Mouse (Mus musculus) erythroblast, embryonic 14.5 days (primary cell): ENCODE measurements around the gene Thrap3. TPM values are rescaled to one million over a fixed set of nuclear protein-coding genes. Genes with fewer than 3 reads are reported as not detected.
A peak's percentile ranks its signal among the peaks of the same experiment; 100 is the strongest.

Experiments used
- H3K27me3 ChIP-seq: 2 replicates; pipeline ENCODE4 v1.6.1; 2012; ENCODE audit warnings: inconsistent platforms; ENCODE audit not compliant: control insufficient read depth
- H3K36me3 ChIP-seq: 2 replicates; pipeline ENCODE4 v1.6.1; 2012; ENCODE audit warnings: mild to moderate bottlenecking, inconsistent platforms; ENCODE audit not compliant: control insufficient read depth
- H3K4me1 ChIP-seq: 2 replicates; pipeline ENCODE4 v1.6.1; 2012; ENCODE audit warnings: inconsistent platforms; ENCODE audit not compliant: control insufficient read depth
- H3K4me3 ChIP-seq: replicated peaks from 2 replicates; pipeline ENCODE3; 2012; ENCODE audit warnings: moderate library complexity, mild to moderate bottlenecking, inconsistent platforms
- H3K9me3 ChIP-seq: 2 replicates; pipeline ENCODE4 v1.6.1; 2012; ENCODE audit warnings: low read length, inconsistent platforms, mixed read lengths; ENCODE audit not compliant: control insufficient read depth
- GATA1 ChIP-seq: IDR thresholded peaks from 2 replicates; pipeline ENCODE4 v1.6.1; 2012; ENCODE audit warnings: low read length, inconsistent platforms, mixed read lengths
- TAL1 ChIP-seq: IDR thresholded peaks from 3 replicates; pipeline ENCODE4 v1.6.1; 2012; ENCODE audit warnings: low read length, inconsistent platforms, mixed read lengths
- polyA plus RNA-seq: library from polyadenylated mRNA; stranded (reverse); fragments of >175 nt; gene quantifications from 2 replicates; pipeline ENCODE4 v1.2.3, GENCODE M21; 2012

The Thrap3 gene
- polyA plus RNA-seq, 1 experiment: 12.8 TPM

- H3K4me1 ChIP-seq: peaks cover 66% of the 10 kb centered on the region
- peak overlapping the region; percentile 94 for H3K4me3 ChIP-seq
- no peaks in the 10 kb centered on the region for H3K9me3 ChIP-seq
- H3K36me3 ChIP-seq: peaks cover 33% of the 10 kb centered on the region
- TF ChIP-seq GATA1 (no peak), TAL1 (no peak)
- H3K27me3 ChIP-seq: no peaks in the 10 kb centered on the region
Measured at GRCm38 (mm10) chr4:126201514-126202302, 852 bp downstream of the Thrap3 start.

DNA sequence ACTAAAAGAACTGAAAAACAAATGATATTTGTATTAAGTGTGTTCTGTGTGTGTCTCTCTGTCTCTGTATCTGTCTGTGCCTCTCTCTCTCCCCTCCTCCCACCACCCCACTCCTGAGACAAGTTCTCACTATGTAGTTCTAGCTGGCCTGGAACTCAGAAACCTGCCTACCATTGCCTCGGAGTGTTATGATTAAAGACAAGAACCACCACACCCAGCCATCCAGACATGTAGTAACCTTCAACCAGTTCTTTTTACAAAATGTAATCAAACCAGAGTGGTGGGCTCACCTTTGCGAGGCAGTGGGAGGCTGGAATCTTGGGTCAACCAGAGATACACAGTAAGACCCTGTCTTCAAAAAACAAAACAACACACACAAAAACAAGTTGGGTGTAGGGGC is 1.9 kb downstream of the Thrap3 start:
- peak overlapping the region; percentile 94 for H3K4me3 ChIP-seq
- H3K4me1 ChIP-seq: peaks cover 61% of the 10 kb centered on the region
- no peaks in the 10 kb centered on the region for H3K27me3 ChIP-seq
- peaks cover 42% of the 10 kb centered on the region for H3K36me3 ChIP-seq
- TF ChIP-seq GATA1: no peak
- TF ChIP-seq TAL1: no peak
- no peaks in the 10 kb centered on the region for H3K9me3 ChIP-seq

- peaks cover 46% of the 10 kb centered on the region for H3K36me3 ChIP-seq
- no peaks in the 10 kb centered on the region for H3K9me3 ChIP-seq
- no peak for TF ChIP-seq GATA1
- TF ChIP-seq TAL1: no peak
- no peaks in the 10 kb centered on the region for H3K27me3 ChIP-seq
- peaks cover 54% of the 10 kb centered on the region for H3K4me1 ChIP-seq
- H3K4me3 ChIP-seq: peak overlapping the region; percentile 94
Measured at GRCm38 (mm10) chr4:126200036-126200435, 2.5 kb downstream of the Thrap3 start.

- H3K36me3 ChIP-seq: peaks cover 51% of the 10 kb centered on the region
Measured at GRCm38 (mm10) chr4:126199556-126199955, 3.0 kb downstream of the Thrap3 start.

DNA sequence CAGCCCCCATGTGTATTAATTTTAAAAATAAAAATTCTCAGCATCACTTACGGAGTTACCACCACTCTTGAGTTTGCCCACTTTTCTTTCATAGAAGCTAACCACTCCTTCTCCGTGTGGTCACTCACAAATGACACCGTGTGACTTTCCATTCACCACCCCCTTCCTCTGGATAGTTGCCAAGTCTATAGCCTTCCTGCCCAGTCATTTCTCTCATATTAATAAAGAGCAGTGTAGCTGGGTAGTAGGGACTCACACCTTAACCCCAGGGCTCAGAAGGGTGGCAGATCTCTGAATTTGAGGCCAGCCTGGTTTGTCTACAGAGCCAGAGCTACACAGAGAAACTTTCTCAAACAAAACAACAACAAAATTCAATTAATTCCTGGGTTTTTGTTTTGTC is 5.1 kb downstream of the Thrap3 start:
- Histone ChIP-seq H3K36me3 (peaks cover 72% of the 10 kb centered on the region), H3K4me3 (no peak overlapping the region), H3K4me1 (peaks cover 33% of the 10 kb centered on the region), H3K27me3 (no peaks in the 10 kb centered on the region), H3K9me3 (no peaks in the 10 kb centered on the region)
- no peak for TF ChIP-seq GATA1
- no peak for TF ChIP-seq TAL1

More at GRCm38 (mm10) chr4:126199556-126199955, 3.0 kb downstream of the Thrap3 start:
- H3K27me3 ChIP-seq: no peaks in the 10 kb centered on the region
- peaks cover 50% of the 10 kb centered on the region for H3K4me1 ChIP-seq
- TF ChIP-seq GATA1 (no peak), TAL1 (no peak)
- no peaks in the 10 kb centered on the region for H3K9me3 ChIP-seq
- peak overlapping the region; percentile 94 for H3K4me3 ChIP-seq

DNA sequence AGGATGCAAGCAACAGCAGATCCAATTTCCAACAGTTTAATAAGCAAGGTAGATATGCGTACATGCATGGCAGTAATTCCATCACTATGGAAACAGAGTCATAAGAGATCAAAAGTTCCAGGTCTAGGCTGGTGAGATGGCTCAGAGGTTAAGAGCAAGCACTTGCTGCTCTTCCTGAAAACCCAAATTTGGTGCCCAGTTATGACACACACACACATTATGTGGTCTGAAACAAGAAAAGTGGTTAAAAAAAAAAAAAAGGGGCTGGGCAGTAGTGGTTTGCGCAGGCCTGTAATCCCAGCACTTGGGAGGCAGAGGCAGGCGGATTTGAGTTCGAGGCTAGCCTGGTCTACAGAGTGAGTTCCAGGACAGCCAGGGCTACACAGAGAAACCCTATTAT is 7.6 kb downstream of the Thrap3 start:
- Histone ChIP-seq H3K4me3 (no peak overlapping the region), H3K9me3 (no peaks in the 10 kb centered on the region), H3K4me1 (peaks cover 22% of the 10 kb centered on the region), H3K27me3 (no peaks in the 10 kb centered on the region), H3K36me3 (peaks cover 86% of the 10 kb centered on the region)
- TF ChIP-seq TAL1: no peak
- no peak for TF ChIP-seq GATA1

DNA sequence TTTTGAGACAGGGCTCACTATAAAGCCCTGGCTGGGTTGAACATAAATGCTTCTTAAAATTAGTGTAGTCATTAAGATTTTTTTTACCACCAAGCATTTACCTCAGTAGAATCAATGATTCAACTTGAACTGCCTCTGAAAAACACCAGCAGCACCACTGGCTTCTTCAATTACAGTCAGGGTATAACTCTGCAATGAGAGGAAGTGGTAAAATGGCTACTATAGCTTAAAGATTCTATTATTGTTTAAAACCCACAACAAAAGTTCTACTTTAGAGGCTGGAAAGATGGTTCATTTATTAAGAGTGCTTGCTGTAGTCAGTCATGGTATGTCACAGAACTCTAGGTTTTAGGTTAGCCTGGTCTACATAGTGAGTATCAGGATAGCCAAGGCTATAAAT is 8.3 kb downstream of the Thrap3 start:
- no peaks in the 10 kb centered on the region for H3K9me3 ChIP-seq
- TF ChIP-seq TAL1 (no peak), GATA1 (no peak)
- no peak overlapping the region for H3K4me3 ChIP-seq
- peaks cover 16% of the 10 kb centered on the region for H3K4me1 ChIP-seq
- peaks cover 87% of the 10 kb centered on the region for H3K36me3 ChIP-seq
- H3K27me3 ChIP-seq: no peaks in the 10 kb centered on the region

DNA sequence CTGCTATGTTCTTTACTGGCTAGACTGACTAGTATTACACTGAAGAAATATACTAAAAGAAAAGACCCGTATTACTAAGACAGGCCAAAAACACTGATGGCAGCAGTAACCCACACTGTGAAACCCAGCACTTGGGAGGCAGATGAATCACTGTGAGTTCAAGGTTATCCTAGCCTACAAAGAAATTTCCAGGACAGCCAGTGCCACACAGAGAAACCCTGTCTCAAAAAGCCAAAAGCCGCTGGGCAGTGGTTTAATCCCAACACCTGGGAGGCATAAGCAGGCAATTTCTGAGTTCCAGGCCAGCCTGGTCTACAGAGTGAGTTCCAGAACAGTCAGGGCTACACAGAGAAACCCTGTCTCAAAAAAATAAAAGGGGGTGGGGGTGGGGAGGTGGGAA is 11.9 kb downstream of the Thrap3 start:
- TF ChIP-seq GATA1: no peak
- H3K36me3 ChIP-seq: peaks cover 94% of the 10 kb centered on the region
- H3K27me3 ChIP-seq: no peaks in the 10 kb centered on the region
- H3K9me3 ChIP-seq: no peaks in the 10 kb centered on the region
- no peak overlapping the region for H3K4me3 ChIP-seq
- H3K4me1 ChIP-seq: no peaks in the 10 kb centered on the region; the same call in 1 of the 2 replicates

GRCm38 (mm10) chr4:126187096-126187495 is 15.5 kb downstream of the Thrap3 start:
- Histone ChIP-seq H3K36me3 (peaks cover 93% of the 10 kb centered on the region), H3K4me1 (no peaks in the 10 kb centered on the region; the same call in 1 of the 2 replicates), H3K4me3 (no peak overlapping the region), H3K27me3 (no peaks in the 10 kb centered on the region), H3K9me3 (no peaks in the 10 kb centered on the region)
- no peak for TF ChIP-seq TAL1
- TF ChIP-seq GATA1: no peak
